Mouse (Mus musculus) urinary bladder, adult 2 months (tissue): Measurements from ENCODE around the gene Ptprm. TPM values are rescaled to one million over a fixed set of nuclear protein-coding genes. Genes with fewer than 3 reads are reported as not detected.

Source experiments
- DNase-seq: peaks from one replicate; pipeline ENCODE4 v3.0.0; 2022; ENCODE audit warnings: low spot score
- polyA plus RNA-seq: library from polyadenylated mRNA; depleted of rRNA; stranded (reverse); fragments of >200 nt; gene quantifications from 2 replicates; pipeline ENCODE4 v1.2.3, GENCODE M21; 2012

Ptprm gene
- polyA plus RNA-seq, 1 experiment, result 15.0 TPM

GRCm38 (mm10) chr17:66990761-66991160 lies 363.5 kb downstream of the Ptprm start:
- no peak for DNase-seq

- no peak for DNase-seq
Measured at GRCm38 (mm10) chr17:66988014-66988413, 366.2 kb downstream of the Ptprm start.

GRCm38 (mm10) chr17:66981649-66982048 lies 372.6 kb downstream of the Ptprm start:
- no peak for DNase-seq

GRCm38 (mm10) chr17:66979971-66980370 lies 374.3 kb downstream of the Ptprm start:
- DNase-seq, result no peak

- DNase-seq, result no peak
Measured at GRCm38 (mm10) chr17:66976490-66976889, 377.8 kb downstream of the Ptprm start.

- DNase-seq, result no peak
Measured at GRCm38 (mm10) chr17:66972976-66973375, 381.3 kb downstream of the Ptprm start.

- no peak for DNase-seq
Measured at GRCm38 (mm10) chr17:66960986-66961385, 393.3 kb downstream of the Ptprm start.

GRCm38 (mm10) chr17:66960557-66960956 lies 393.7 kb downstream of the Ptprm start:
- no peak for DNase-seq

GRCm38 (mm10) chr17:66959815-66960214 lies 394.4 kb downstream of the Ptprm start:
- no peak for DNase-seq

- no peak for DNase-seq
Measured at GRCm38 (mm10) chr17:66958766-66959165, 395.5 kb downstream of the Ptprm start.

GRCm38 (mm10) chr17:66944498-66944897 lies 409.8 kb downstream of the Ptprm start:
- DNase-seq, result no peak

- DNase-seq, result no peak
Measured at GRCm38 (mm10) chr17:66943539-66943938, 410.7 kb downstream of the Ptprm start.

GRCm38 (mm10) chr17:66925611-66926010 lies 428.6 kb downstream of the Ptprm start:
- DNase-seq, result no peak

GRCm38 (mm10) chr17:66914696-66915095 lies 439.6 kb downstream of the Ptprm start:
- no peak for DNase-seq

GRCm38 (mm10) chr17:66912533-66912932 lies 441.7 kb downstream of the Ptprm start:
- DNase-seq, result no peak

- DNase-seq, result no peak
Measured at GRCm38 (mm10) chr17:66912120-66912519, 442.1 kb downstream of the Ptprm start.

GRCm38 (mm10) chr17:66909901-66910300 lies 444.4 kb downstream of the Ptprm start:
- DNase-seq, result no peak

- DNase-seq, result no peak
Measured at GRCm38 (mm10) chr17:66908921-66909320, 445.3 kb downstream of the Ptprm start.

- DNase-seq, result no peak
Measured at GRCm38 (mm10) chr17:66894181-66894580, 460.1 kb downstream of the Ptprm start.

- DNase-seq, result no peak
Measured at GRCm38 (mm10) chr17:66891916-66892315, 462.3 kb downstream of the Ptprm start.

GRCm38 (mm10) chr17:66891067-66891862 lies 463.0 kb downstream of the Ptprm start:
- no peak for DNase-seq

GRCm38 (mm10) chr17:66882304-66882703 lies 472.0 kb downstream of the Ptprm start:
- DNase-seq, result no peak

- DNase-seq, result no peak
Measured at GRCm38 (mm10) chr17:66880969-66881701, 473.1 kb downstream of the Ptprm start.
